Mouse (Mus musculus) erythroid progenitor cell, adult 5-6 weeks (primary cell): Measurements from ENCODE around the gene Vrk3. TPM values are rescaled to one million over a fixed set of nuclear protein-coding genes. Genes with fewer than 3 reads are reported as not detected.

ENCODE experiments used
- ATAC-seq: replicated peaks from 2 replicates; pipeline ENCODE4 v1.8.0; 2016; ENCODE audit warnings: moderate number of reproducible peaks, mild to moderate bottlenecking, moderate TSS enrichment, inconsistent platforms; ENCODE audit not compliant: poor library complexity, low FRiP score, severe bottlenecking
- total RNA-seq, 2 experiments: library from RNA; stranded (forward) in 1 of 2; stranded (reverse) in 1 of 2; fragments of 150-400 nt in 1 of 2; fragments of 186-747, 209-891 nt in 1 of 2; gene quantifications; 2 replicates each; pipeline versions ENCODE4 v1.2.3 to v1.2.4; 2015 to 2017; ENCODE audit warnings: low replicate concordance in 2 of 2

Gene Vrk3
- total RNA-seq, 2 experiments from 2014 or later: 41.2 to 58.7 TPM

- ATAC-seq: peak; percentile 90
Measured at GRCm38 (mm10) chr7:44815721-44816469, 67.7 kb downstream of the Vrk3 start, which contains the start of the genes Nup62 and Il4i1. Gene Nup62, plus strand, starts transcription at chr7:44816088. Gene Il4i1, plus strand, starts transcription at chr7:44816387.

GRCm38 (mm10) chr7:44816470-44817021, 68.3 kb downstream of the Vrk3 start, which contains the start of gene Atf5:
Gene Atf5, minus strand, starts transcription at chr7:44816658.
- ATAC-seq: peak; percentile 44

DNA sequence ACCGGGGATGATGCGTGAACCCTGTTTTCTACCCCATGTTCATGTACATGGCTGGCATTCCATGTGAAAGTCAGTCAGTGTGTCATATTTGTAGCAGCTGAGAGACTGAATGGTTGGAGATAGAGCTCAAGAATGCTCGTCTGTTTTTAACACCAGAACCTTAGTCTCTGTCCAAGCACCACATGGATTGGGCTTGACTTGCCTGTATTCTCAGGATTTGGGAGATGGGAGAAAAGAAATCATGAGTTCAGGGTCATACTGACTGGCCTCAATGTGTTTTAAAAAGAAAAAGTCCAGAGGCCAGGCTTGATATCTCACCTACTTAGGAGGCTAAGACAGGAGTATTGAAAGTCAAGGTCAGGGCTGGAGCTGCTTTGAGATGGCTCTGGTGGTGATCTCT, 69.2 kb downstream of the Vrk3 start:
- ATAC-seq: no peak

GRCm38 (mm10) chr7:44818164-44818563, 70.0 kb downstream of the Vrk3 start:
- ATAC-seq: no peak

DNA sequence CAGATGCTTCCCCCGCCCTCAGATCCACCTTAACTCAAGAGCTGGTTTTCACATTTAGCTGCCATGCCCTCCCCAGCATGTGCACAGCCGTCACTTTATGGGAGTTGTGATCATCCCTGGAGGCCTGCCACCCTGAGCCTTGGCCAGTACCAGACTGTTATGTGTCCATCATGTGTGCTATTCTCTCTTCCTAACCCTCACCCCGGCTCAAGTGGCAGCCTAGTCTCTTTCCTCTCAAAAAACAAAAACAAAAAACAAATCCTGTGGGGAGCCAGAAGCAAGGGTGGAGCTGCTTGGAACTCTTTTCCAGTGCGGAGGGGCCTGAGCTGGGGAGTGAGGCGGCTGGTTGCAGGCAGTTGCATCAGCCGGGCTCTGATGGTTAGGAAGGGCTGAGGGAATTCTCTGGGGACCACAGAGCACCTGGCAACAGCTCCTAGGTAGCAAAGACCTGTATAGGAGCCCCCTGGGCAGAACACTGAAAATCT, 70.6 kb downstream of the Vrk3 start:
- ATAC-seq: no peak

- no peak for ATAC-seq
Measured at GRCm38 (mm10) chr7:44819391-44819790, 71.2 kb downstream of the Vrk3 start.

- ATAC-seq: no peak
Measured at GRCm38 (mm10) chr7:44819863-44820262, 71.7 kb downstream of the Vrk3 start.

DNA sequence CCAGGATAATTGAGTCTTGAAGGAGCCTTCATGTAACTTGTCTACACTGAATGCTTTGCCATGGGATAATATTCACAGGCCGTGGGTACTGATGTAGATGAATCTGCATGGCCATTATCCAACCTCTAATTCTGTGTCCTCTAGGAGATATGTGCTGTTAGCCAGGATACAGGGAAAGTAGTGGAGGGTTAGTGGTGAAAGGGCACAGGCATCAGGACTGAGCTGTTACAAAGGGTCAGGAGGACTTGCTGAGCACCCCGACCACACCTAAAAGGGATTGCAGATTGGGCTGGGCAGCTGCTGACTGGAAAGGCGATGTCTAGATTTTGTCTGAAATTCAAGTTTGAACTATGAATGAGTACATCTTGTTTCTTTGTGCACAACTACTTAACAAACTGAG, 72.3 kb downstream of the Vrk3 start:
- no peak for ATAC-seq

DNA sequence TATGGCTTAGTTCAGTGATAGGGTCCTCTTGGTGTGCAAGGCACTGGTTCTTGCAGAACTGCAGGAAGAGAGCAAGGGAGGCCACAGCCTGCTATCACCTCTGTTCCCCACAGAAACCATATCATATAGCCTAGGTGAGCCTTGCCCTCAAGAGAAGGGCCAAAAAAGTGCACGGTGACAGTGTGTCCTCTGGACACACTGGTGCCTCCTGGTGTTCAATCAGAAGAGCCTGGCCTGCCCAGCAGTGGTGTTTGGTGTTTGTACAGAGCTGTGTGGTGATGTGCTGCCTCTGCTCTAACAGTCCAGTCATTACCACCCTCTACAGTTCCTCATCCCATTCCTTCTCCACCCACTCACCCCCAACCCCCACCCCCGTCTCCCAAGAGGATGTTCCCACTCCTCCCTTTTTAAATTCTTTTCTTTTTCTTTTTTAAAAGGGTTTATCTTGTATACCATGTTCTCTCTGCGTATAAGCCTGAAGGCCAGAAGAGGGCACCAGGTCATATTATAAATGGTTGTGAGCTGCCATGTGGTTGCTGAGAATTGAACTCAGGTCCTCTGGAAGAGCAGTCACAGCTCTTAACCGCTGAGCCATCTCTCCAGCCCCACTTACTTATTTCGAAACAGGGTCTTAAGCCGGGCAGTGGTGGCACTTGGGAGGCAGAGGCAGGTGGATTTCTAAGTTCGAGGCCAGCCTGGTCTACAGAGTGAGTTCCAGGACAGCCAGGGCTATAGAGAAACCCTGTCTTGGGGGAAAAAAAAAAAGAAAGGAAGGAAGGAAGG, 73.6 kb downstream of the Vrk3 start:
- no peak for ATAC-seq

GRCm38 (mm10) chr7:44823409-44823808, 75.2 kb downstream of the Vrk3 start:
- no peak for ATAC-seq

GRCm38 (mm10) chr7:44824872-44825271, 76.7 kb downstream of the Vrk3 start:
- peak; percentile 68 for ATAC-seq

DNA sequence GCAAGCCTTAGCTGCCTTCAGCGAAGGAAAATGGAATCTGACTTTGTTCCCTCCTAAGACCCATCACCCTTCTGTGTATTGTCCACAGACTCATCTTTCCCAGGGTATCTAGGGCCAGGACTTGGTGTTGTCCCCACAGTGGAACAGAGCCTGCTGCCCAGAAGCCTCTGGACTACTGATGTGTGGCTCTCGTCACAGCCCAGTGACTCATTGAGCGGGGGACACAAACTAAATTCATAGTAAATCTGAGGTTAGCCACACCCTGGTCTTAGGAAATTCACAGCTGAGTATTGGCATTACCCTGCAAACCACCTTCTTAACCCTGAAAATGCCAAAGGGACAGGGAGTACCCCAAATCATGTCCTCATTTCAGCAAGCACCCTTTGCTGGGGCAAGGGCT, 78.6 kb downstream of the Vrk3 start:
- no peak for ATAC-seq

Other genes starting within 250 kb of the Vrk3 start
- gene Mybpc2, start 223.8 kb upstream of the Vrk3 start, total RNA-seq (2015; ENCODE audit: low replicate concordance): 1.3 TPM in 1 of 2 replicates, not detected in the other
- gene Mybpc2, start 223.8 kb upstream of the Vrk3 start, total RNA-seq (2017; ENCODE audit: low replicate concordance): not detected in 2 replicates
- 24.3 and 27.0 TPM in 2 replicates for gene Spib, start 216.3 kb upstream of the Vrk3 start, total RNA-seq (2015; ENCODE audit: low replicate concordance)
- gene Spib, start 216.3 kb upstream of the Vrk3 start, total RNA-seq (2017; ENCODE audit: low replicate concordance): 15.3 and 17.3 TPM in 2 replicates
- 62.9 and 75.7 TPM in 2 replicates for gene Pold1, start 199.6 kb upstream of the Vrk3 start, total RNA-seq (2015; ENCODE audit: low replicate concordance)
- gene Pold1, start 199.6 kb upstream of the Vrk3 start, total RNA-seq (2017; ENCODE audit: low replicate concordance): 39.6 and 53.8 TPM in 2 replicates
- gene Nr1h2, start 194.5 kb upstream of the Vrk3 start, total RNA-seq (2015; ENCODE audit: low replicate concordance): 57.3 and 105 TPM in 2 replicates
- 59.3 and 81.4 TPM in 2 replicates for gene Nr1h2, start 194.5 kb upstream of the Vrk3 start, total RNA-seq (2017; ENCODE audit: low replicate concordance)
- 55.5 and 84.3 TPM in 2 replicates for gene Napsa, start 176.0 kb upstream of the Vrk3 start, total RNA-seq (2015; ENCODE audit: low replicate concordance)
- gene Napsa, start 176.0 kb upstream of the Vrk3 start, total RNA-seq (2017; ENCODE audit: low replicate concordance): 12.2 and 12.7 TPM in 2 replicates
- not detected in 2 replicates for gene Kcnc3, start 157.7 kb upstream of the Vrk3 start, total RNA-seq (2015; ENCODE audit: low replicate concordance)
- gene Kcnc3, start 157.7 kb upstream of the Vrk3 start, total RNA-seq (2017; ENCODE audit: low replicate concordance): not detected in 2 replicates
- gene Myh14, start 77.6 kb upstream of the Vrk3 start, total RNA-seq (2015; ENCODE audit: low replicate concordance): not detected in 2 replicates
- gene Myh14, start 77.6 kb upstream of the Vrk3 start, total RNA-seq (2017; ENCODE audit: low replicate concordance): 0.08 TPM in 1 of 2 replicates, not detected in the other
- gene Izumo2, start 39.7 kb upstream of the Vrk3 start, total RNA-seq (2015; ENCODE audit: low replicate concordance): not detected in 2 replicates
- gene Izumo2, start 39.7 kb upstream of the Vrk3 start, total RNA-seq (2017; ENCODE audit: low replicate concordance): not detected in 2 replicates
- 1.1 and 4.6 TPM in 2 replicates for gene Zfp473, start 2.6 kb downstream of the Vrk3 start, total RNA-seq (2015; ENCODE audit: low replicate concordance)
- gene Zfp473, start 2.6 kb downstream of the Vrk3 start, total RNA-seq (2017; ENCODE audit: low replicate concordance): 3.3 and 11.9 TPM in 2 replicates
- 11.7 and 23.4 TPM in 2 replicates for gene Nup62, start 67.7 kb downstream of the Vrk3 start, total RNA-seq (2015; ENCODE audit: low replicate concordance)
- gene Nup62, start 67.7 kb downstream of the Vrk3 start, total RNA-seq (2017; ENCODE audit: low replicate concordance): 37.4 and 39.4 TPM in 2 replicates
- 0.72 and 2.1 TPM in 2 replicates for gene Il4i1, start 68.0 kb downstream of the Vrk3 start, total RNA-seq (2015; ENCODE audit: low replicate concordance)
- gene Il4i1, start 68.0 kb downstream of the Vrk3 start, total RNA-seq (2017; ENCODE audit: low replicate concordance): 2.6 and 3.1 TPM in 2 replicates
- 3.4 TPM in 1 of 2 replicates, not detected in the other for gene Atf5, start 68.2 kb downstream of the Vrk3 start, total RNA-seq (2015; ENCODE audit: low replicate concordance)
- 2.1 and 2.8 TPM in 2 replicates for gene Atf5, start 68.2 kb downstream of the Vrk3 start, total RNA-seq (2017; ENCODE audit: low replicate concordance)
- gene Akt1s1, start 100.6 kb downstream of the Vrk3 start, total RNA-seq (2015; ENCODE audit: low replicate concordance): 1.8 and 3.8 TPM in 2 replicates
- 3.7 and 27.8 TPM in 2 replicates for gene Akt1s1, start 100.6 kb downstream of the Vrk3 start, total RNA-seq (2017; ENCODE audit: low replicate concordance)
- 6.8 and 58.3 TPM in 2 replicates for gene Tbc1d17, start 100.7 kb downstream of the Vrk3 start, total RNA-seq (2015; ENCODE audit: low replicate concordance)
- gene Tbc1d17, start 100.7 kb downstream of the Vrk3 start, total RNA-seq (2017; ENCODE audit: low replicate concordance): 18.0 and 35.8 TPM in 2 replicates
- 29.6 and 36.0 TPM in 2 replicates for gene Pnkp, start 108.7 kb downstream of the Vrk3 start, total RNA-seq (2015; ENCODE audit: low replicate concordance)
- 30.9 and 58.2 TPM in 2 replicates for gene Pnkp, start 108.7 kb downstream of the Vrk3 start, total RNA-seq (2017; ENCODE audit: low replicate concordance)
- gene Ptov1, start 121.4 kb downstream of the Vrk3 start, total RNA-seq (2015; ENCODE audit: low replicate concordance): 16.9 and 18.4 TPM in 2 replicates
- 1.8 and 4.8 TPM in 2 replicates for gene Ptov1, start 121.4 kb downstream of the Vrk3 start, total RNA-seq (2017; ENCODE audit: low replicate concordance)
- 10.1 and 18.0 TPM in 2 replicates for gene Med25, start 144.3 kb downstream of the Vrk3 start, total RNA-seq (2015; ENCODE audit: low replicate concordance)
- gene Med25, start 144.3 kb downstream of the Vrk3 start, total RNA-seq (2017; ENCODE audit: low replicate concordance): 8.0 and 11.3 TPM in 2 replicates
- 2.5 and 6.5 TPM in 2 replicates for gene Fuz, start 147.7 kb downstream of the Vrk3 start, total RNA-seq (2015; ENCODE audit: low replicate concordance)
- 4.5 and 6.7 TPM in 2 replicates for gene Fuz, start 147.7 kb downstream of the Vrk3 start, total RNA-seq (2017; ENCODE audit: low replicate concordance)
- 93.0 and 93.9 TPM in 2 replicates for gene Ap2a1, start 181.1 kb downstream of the Vrk3 start, total RNA-seq (2015; ENCODE audit: low replicate concordance)
- 46.2 and 74.2 TPM in 2 replicates for gene Ap2a1, start 181.1 kb downstream of the Vrk3 start, total RNA-seq (2017; ENCODE audit: low replicate concordance)
- gene Tsks, start 194.8 kb downstream of the Vrk3 start, total RNA-seq (2015; ENCODE audit: low replicate concordance): not detected in 2 replicates
- not detected in 2 replicates for gene Tsks, start 194.8 kb downstream of the Vrk3 start, total RNA-seq (2017; ENCODE audit: low replicate concordance)
- 1.1 TPM in 1 of 2 replicates, not detected in the other for gene Cpt1c, start 226.4 kb downstream of the Vrk3 start, total RNA-seq (2015; ENCODE audit: low replicate concordance)
- gene Cpt1c, start 226.4 kb downstream of the Vrk3 start, total RNA-seq (2017; ENCODE audit: low replicate concordance): 1.7 TPM in 1 of 2 replicates, not detected in the other
- gene Prmt1, start 238.2 kb downstream of the Vrk3 start, total RNA-seq (2015; ENCODE audit: low replicate concordance): 17.3 and 28.9 TPM in 2 replicates
- 2.3 and 25.4 TPM in 2 replicates for gene Prmt1, start 238.2 kb downstream of the Vrk3 start, total RNA-seq (2017; ENCODE audit: low replicate concordance)
- gene Irf3, start 249.2 kb downstream of the Vrk3 start, total RNA-seq (2015; ENCODE audit: low replicate concordance): 50.7 and 80.7 TPM in 2 replicates
- 44.2 and 62.0 TPM in 2 replicates for gene Irf3, start 249.2 kb downstream of the Vrk3 start, total RNA-seq (2017; ENCODE audit: low replicate concordance)